Mouse (Mus musculus): ENCODE data around the gene Selenok.

DNA sequence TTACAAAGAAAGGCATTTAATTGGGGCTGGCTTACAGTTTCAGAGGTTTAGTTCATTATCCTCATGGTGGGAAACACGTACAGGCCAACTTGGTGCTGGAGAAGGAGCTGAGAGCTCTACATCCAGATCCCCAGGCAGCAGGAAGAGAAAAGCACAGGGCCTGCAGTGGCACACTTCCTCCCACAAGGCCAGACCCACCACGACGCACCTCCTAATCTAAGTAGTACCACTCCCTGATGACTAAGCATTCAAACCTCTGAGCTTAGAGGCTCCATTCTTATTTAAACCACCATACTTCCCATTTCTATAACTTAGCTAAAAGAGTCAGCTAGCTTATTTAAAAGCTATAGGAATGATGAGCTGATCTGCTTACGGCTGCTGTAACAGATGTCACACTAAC is 17.3 kb upstream of the Selenok start:
- no peak for TF ChIP-seq POLR2A (IDR thresholded peaks at IDR 0.05; ENCODE audit: borderline replicate concordance, low read depth, low read length)
- no peak for TF ChIP-seq CTCF (IDR thresholded peaks at IDR 0.05; ENCODE audit: low read depth, low read length)

Data from bone marrow macrophage, adult 2 months (primary cell).